Mouse (Mus musculus) mouse trophoblast stem cell (cell line): ENCODE results near the gene Shf.

Experiments used
- in situ Hi-C, 2 experiments: fragments of 300-500 bp; cut with MseI, MboI; formaldehyde crosslinking; loops; 2 replicates in 1 of 2; 3 replicates in 1 of 2; pipeline ENCODE4 v1.15.1; 2025

Shf gene

GRCm38 (mm10) chr2:122304544-122304943, 64.4 kb downstream of the Shf start:
- in situ Hi-C loops: loop anchor here (5.0 to 10.0 kb wide), 2 partner anchors 110 to 112 kb away; no protein-coding TSS in a partner anchor

- in situ Hi-C loops: loop anchor here (5.0 to 10.0 kb wide), 2 partner anchors 108 to 110 kb away; no protein-coding TSS in a partner anchor
These were observed 66.3 kb downstream of the Shf start for GRCm38 (mm10) chr2:122302574-122303241.

GRCm38 (mm10) chr2:122301921-122302573, 66.9 kb downstream of the Shf start:
- in situ Hi-C loops: loop anchor here (5.0 to 10.0 kb wide), 2 partner anchors 107 to 110 kb away; no protein-coding TSS in a partner anchor

GRCm38 (mm10) chr2:122301081-122301920, 67.7 kb downstream of the Shf start:
- in situ Hi-C loops: loop anchor here (5.0 to 10.0 kb wide), 2 partner anchors 106 to 109 kb away; no protein-coding TSS in a partner anchor

GRCm38 (mm10) chr2:122300656-122301020, 68.3 kb downstream of the Shf start:
- in situ Hi-C loops: loop anchor here (5.0 to 10.0 kb wide), 2 partner anchors 106 to 108 kb away; no protein-coding TSS in a partner anchor

GRCm38 (mm10) chr2:122299911-122300655, 68.9 kb downstream of the Shf start:
- in situ Hi-C loops: loop anchor here (5.0 to 10.0 kb wide), 2 partner anchors 105 to 108 kb away; no protein-coding TSS in a partner anchor
